Mouse (Mus musculus) kidney, adult 2 months (tissue): ENCODE measurements around the gene Mecom.

Source experiments
- CTCF ChIP-seq: fragments of 200-500 bp; conservative IDR thresholded peaks from 2 replicates; pipeline ENCODE4 v1.5.1; 2011; ENCODE audit warnings: low read depth, mild to moderate bottlenecking, control low read depth, low read length, moderate library complexity, mixed read lengths; ENCODE audit not compliant: insufficient read depth, insufficient read length
- POLR2A ChIP-seq: fragments of 200-500 bp; IDR thresholded peaks from one replicate; pipeline ENCODE4 v1.6.1; 2011; ENCODE audit warnings: low read depth, low read length, control low read depth

DNA sequence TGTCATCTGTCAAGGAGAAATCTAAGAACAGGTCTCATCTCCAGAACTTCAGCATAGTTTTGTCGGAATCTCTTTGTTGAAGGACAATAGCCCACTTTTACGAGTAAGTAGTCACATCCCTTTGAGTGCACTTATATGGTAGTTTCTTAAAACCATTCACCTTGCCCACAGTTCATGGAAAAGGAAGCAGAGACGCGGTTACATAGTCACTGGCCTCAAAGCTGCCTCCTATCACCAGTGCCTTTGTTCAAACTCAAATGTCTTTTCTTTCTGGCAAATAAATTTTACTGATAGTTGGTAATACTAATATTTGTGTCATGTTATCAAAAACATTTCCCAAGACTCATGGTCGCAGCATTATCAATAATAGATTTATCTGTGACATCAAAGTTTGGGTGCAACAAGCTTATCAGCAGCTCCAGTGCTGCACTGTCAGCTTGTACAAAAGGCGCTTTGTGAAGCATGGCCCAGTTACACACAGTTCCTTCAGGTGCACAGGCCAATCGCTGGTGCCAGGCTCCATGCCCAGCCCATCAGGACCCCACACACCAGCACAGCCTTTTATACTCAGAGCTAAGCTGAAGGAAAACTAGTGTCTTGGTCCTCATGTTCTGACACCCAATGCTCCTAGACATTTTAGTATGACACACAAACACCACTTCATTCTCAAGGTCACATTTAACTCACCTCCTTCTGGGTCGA is 399.3 kb downstream of the Mecom start:
- TF ChIP-seq CTCF (no peak), POLR2A (no peak)
